Mouse (Mus musculus): ENCODE data around the gene Gm3667. TPM values are rescaled to one million over a fixed set of nuclear protein-coding genes. Genes with fewer than 3 reads are reported as not detected.

Gene Gm3667
- polyA plus RNA-seq (2012; rRNA removed; ENCODE audit: low replicate concordance), result 0.06 and 0.11 TPM in 2 replicates

GRCm38 (mm10) chr14:6889521-6890012 is at the start of gene Gm3667:
Gene Gm3667, minus strand, starts transcription at chr14:6889962.

GRCm38 (mm10) chr14:6840211-6840610 is 49.6 kb downstream of the Gm3667 start, which contains the start of gene Gm3642:
Gene Gm3642, minus strand, starts transcription at chr14:6840311.

Other genes starting within 250 kb of the Gm3667 start
- gene Gm10251, start 205.8 kb downstream of the Gm3667 start, polyA plus RNA-seq (2012; rRNA removed; ENCODE audit: low replicate concordance), result not detected in 2 replicates
- gene Gm8050, start 169.7 kb downstream of the Gm3667 start, polyA plus RNA-seq (2012; rRNA removed; ENCODE audit: low replicate concordance), result not detected in 2 replicates
- 0.21 and 0.75 TPM in 2 replicates for gene Gm3636, start 147.6 kb downstream of the Gm3667 start, polyA plus RNA-seq (2012; rRNA removed; ENCODE audit: low replicate concordance)
- not detected in 2 replicates for gene Gm8362, start 115.6 kb downstream of the Gm3667 start, polyA plus RNA-seq (2012; rRNA removed; ENCODE audit: low replicate concordance)
- not detected in 2 replicates for gene Gm3642, start 49.7 kb downstream of the Gm3667 start, polyA plus RNA-seq (2012; rRNA removed; ENCODE audit: low replicate concordance)
- not detected in 2 replicates for gene Gm6356, start 83.9 kb upstream of the Gm3667 start, polyA plus RNA-seq (2012; rRNA removed; ENCODE audit: low replicate concordance)
- 1.0 TPM in 1 of 2 replicates, not detected in the other for gene Gm10406, start 137.5 kb upstream of the Gm3667 start, polyA plus RNA-seq (2012; rRNA removed; ENCODE audit: low replicate concordance)
- not detected in 2 replicates for gene Gm3685, start 155.0 kb upstream of the Gm3667 start, polyA plus RNA-seq (2012; rRNA removed; ENCODE audit: low replicate concordance)
- gene Gm3696, start 210.7 kb upstream of the Gm3667 start, polyA plus RNA-seq (2012; rRNA removed; ENCODE audit: low replicate concordance), result 0.12 and 0.23 TPM in 2 replicates
- gene Gm6676, start 235.4 kb upstream of the Gm3667 start, polyA plus RNA-seq (2012; rRNA removed; ENCODE audit: low replicate concordance), result not detected in 2 replicates